ENCODE assay signal across 7 mouse cellular contexts in genomic region chr11:113749749-113750351, GRCm38 (mm10). TPM values are rescaled to one million over a fixed set of nuclear protein-coding genes. Genes with fewer than 3 reads are reported as not detected.
DNase-seq lines count a peak whose midpoint lies in the region; ATAC-seq and TF ChIP-seq lines count a peak whose summit lies in the region.

No protein-coding gene starts in this region.

- peak; percentile 88 for TF ChIP-seq EP300 in liver, postnatal 0 days (IDR thresholded peaks at IDR 0.05; ENCODE audit: low read depth)

- ATAC-seq in hindbrain, embryonic 14.5 days (ENCODE audit: low FRiP score), result peak; percentile 44; the same call in 1 of the 2 replicates
- peak; percentile 58 for ATAC-seq in liver, postnatal 0 days
- peak; percentile 59; the same call in 1 of the 2 replicates for ATAC-seq in stomach, embryonic 14.5 days (ENCODE audit: insufficient number of reproducible peaks, insufficient read depth, low FRiP score, low read depth)

- no peak for TF ChIP-seq CTCF in testis, adult 2 months (IDR thresholded peaks at IDR 0.05; ENCODE audit: control insufficient read depth, insufficient read depth, insufficient replicate concordance, low read depth, low read length)
- no peak for TF ChIP-seq CTCF in liver, postnatal 0 days (IDR thresholded peaks at IDR 0.05; ENCODE audit: low read depth)

- no peak for TF ChIP-seq POLR2A in testis, adult 2 months (IDR thresholded peaks at IDR 0.05; ENCODE audit: control insufficient read depth, low read depth, low read length)

- no peaks in the 10 kb centered on the region for H3K27me3 ChIP-seq in testis, adult 2 months (ENCODE audit: control insufficient read depth, insufficient read depth, low read length)
- H3K27me3 ChIP-seq in hindbrain, embryonic 14.5 days (ENCODE audit: control insufficient read depth, insufficient read depth, low read length), result no peaks in the 10 kb centered on the region
- no peaks in the 10 kb centered on the region for H3K27me3 ChIP-seq in liver, postnatal 0 days (ENCODE audit: insufficient read depth, low read length)
- H3K27me3 ChIP-seq in stomach, embryonic 14.5 days (ENCODE audit: control insufficient read depth, insufficient read depth, low read length), result no peaks in the 10 kb centered on the region

- 4% methylated on average over 9 of the region's 9 CpGs for WGBS in hindbrain, embryonic 14.5 days
- 8% methylated on average over 9 of the region's 9 CpGs for WGBS in liver, postnatal 0 days (ENCODE audit: insufficient replicate concordance)
- under 1% methylated on average over 9 of the region's 9 CpGs for WGBS in stomach, embryonic 14.5 days

- peaks cover 33% of the 10 kb centered on the region for H3K4me1 ChIP-seq in testis, adult 2 months (ENCODE audit: control insufficient read depth, insufficient read depth, low read length)
- H3K4me1 ChIP-seq in hindbrain, embryonic 14.5 days (replicated peaks; ENCODE audit: control insufficient read depth, insufficient read depth, low read length), result peaks cover 38% of the 10 kb centered on the region
- H3K4me1 ChIP-seq in liver, postnatal 0 days (ENCODE audit: insufficient read depth), result peaks cover 44% of the 10 kb centered on the region
- peaks cover 34% of the 10 kb centered on the region for H3K4me1 ChIP-seq in stomach, embryonic 14.5 days (ENCODE audit: control insufficient read depth, insufficient read depth, low read length)

- no peaks in the 10 kb centered on the region for H3K36me3 ChIP-seq in testis, adult 2 months (ENCODE audit: control insufficient read depth, insufficient read depth, low read length)
- H3K36me3 ChIP-seq in hindbrain, embryonic 14.5 days (replicated peaks; ENCODE audit: control insufficient read depth, insufficient read depth), result no peaks in the 10 kb centered on the region
- peaks cover 4% of the 10 kb centered on the region; the same call in 1 of the 2 replicates for H3K36me3 ChIP-seq in liver, postnatal 0 days (replicated peaks; ENCODE audit: insufficient read depth, low read length)
- H3K36me3 ChIP-seq in stomach, embryonic 14.5 days (ENCODE audit: control insufficient read depth, insufficient read depth, low read length), result peaks cover 6% of the 10 kb centered on the region; the same call in 1 of the 2 replicates

- no peaks in the 10 kb centered on the region for H3K9me3 ChIP-seq in hindbrain, embryonic 14.5 days (ENCODE audit: control insufficient read depth, low read length)
- no peaks in the 10 kb centered on the region for H3K9me3 ChIP-seq in liver, postnatal 0 days (ENCODE audit: low read length)
- H3K9me3 ChIP-seq in stomach, embryonic 14.5 days (ENCODE audit: control insufficient read depth, low read depth, low read length), result no peaks in the 10 kb centered on the region

- H3K9ac ChIP-seq in hindbrain, embryonic 14.5 days, result peak overlapping the region; percentile 93
- H3K9ac ChIP-seq in liver, postnatal 0 days (replicated peaks), result peak overlapping the region; percentile 81
- H3K9ac ChIP-seq in stomach, embryonic 14.5 days (replicated peaks; ENCODE audit: low read depth, low read length), result peak overlapping the region; percentile 94

- DNase-seq in testis, postnatal 10 days (ENCODE audit: low spot score), result no peak
- peak; percentile 53 for DNase-seq in embryo, embryonic 10 days (ENCODE audit: low spot score)
- DNase-seq in hindbrain, embryonic 14.5 days (ENCODE audit: low spot score), result peak; percentile 38
- peak; percentile 66 for DNase-seq in liver, postnatal 0 days
- no peak for DNase-seq in layer of hippocampus, postnatal 36 days

- H3K4me2 ChIP-seq in hindbrain, embryonic 14.5 days (replicated peaks), result peak overlapping the region; percentile 77
- H3K4me2 ChIP-seq in liver, postnatal 0 days (ENCODE audit: low read depth, low read length), result peak overlapping the region; percentile 97
- H3K4me2 ChIP-seq in stomach, embryonic 14.5 days (replicated peaks; ENCODE audit: low read depth, low read length), result peak overlapping the region; percentile 76

- H3K4me3 ChIP-seq in testis, adult 2 months (ENCODE audit: control insufficient read depth, low read depth, low read length), result peak overlapping the region; percentile 94
- peak overlapping the region; percentile 90 for H3K4me3 ChIP-seq in hindbrain, embryonic 14.5 days (replicated peaks; ENCODE audit: low read length)
- peak overlapping the region; percentile 72 for H3K4me3 ChIP-seq in liver, postnatal 0 days (ENCODE audit: low read depth, low read length)
- H3K4me3 ChIP-seq in stomach, embryonic 14.5 days (ENCODE audit: low read depth, low read length), result peak overlapping the region; percentile 96

- H3K27ac ChIP-seq in testis, adult 2 months (ENCODE audit: control insufficient read depth, insufficient read depth, low read depth, low read length), result peak overlapping the region; percentile 99
- peak overlapping the region; percentile 94 for H3K27ac ChIP-seq in hindbrain, embryonic 14.5 days
- peak overlapping the region; percentile 98 for H3K27ac ChIP-seq in liver, postnatal 0 days (ENCODE audit: low read depth)
- H3K27ac ChIP-seq in stomach, embryonic 14.5 days (ENCODE audit: low read length), result peak overlapping the region; percentile 90

RNA-seq across cellular contexts. Expression of gene Cdc42ep4, which starts 1.8 kb away (rescaled TPM):
- 27.4 and 29.4 TPM in 2 replicates for polyA plus RNA-seq in testis, adult 2 months (2012; rRNA removed)
- 42.0 and 43.8 TPM in 2 replicates for polyA plus RNA-seq in hindbrain, embryonic 14.5 days (2014; fragmentation: Nextera tagmentation; extraction: Ambion mirVana)
- polyA plus RNA-seq in liver, postnatal 0 days (2015; fragmentation: Nextera tagmentation; extraction: Ambion mirVana), result 12.4 and 13.7 TPM in 2 replicates
- polyA plus RNA-seq in stomach, embryonic 14.5 days (2014; fragmentation: Nextera tagmentation; extraction: Ambion mirVana), result 51.5 and 51.6 TPM in 2 replicates
- total RNA-seq in layer of hippocampus, postnatal 36 days (2021), result 10 to 100 TPM; 34.5 to 38.0 TPM

RNA-seq across cellular contexts. Expression of gene Cpsf4l, which starts 40.0 kb away (rescaled TPM):
- polyA plus RNA-seq in testis, adult 2 months (2012; rRNA removed), result 74.1 and 80.7 TPM in 2 replicates
- 0.27 and 0.54 TPM in 2 replicates for polyA plus RNA-seq in hindbrain, embryonic 14.5 days (2014; fragmentation: Nextera tagmentation; extraction: Ambion mirVana)
- 0.38 and 0.46 TPM in 2 replicates for polyA plus RNA-seq in liver, postnatal 0 days (2015; fragmentation: Nextera tagmentation; extraction: Ambion mirVana)
- 0.49 and 0.52 TPM in 2 replicates for polyA plus RNA-seq in stomach, embryonic 14.5 days (2014; fragmentation: Nextera tagmentation; extraction: Ambion mirVana)
- total RNA-seq in layer of hippocampus, postnatal 36 days (2021), result not detected

Comparison
In these comparisons a context has a peak if more than half of its experiments do, and no peak if none do; other contexts are left out.
1. DNase-seq: peak in embryo, embryonic 10 days (single experiment), hindbrain, embryonic 14.5 days (single experiment) and liver, postnatal 0 days (single experiment); none in testis, postnatal 10 days (single experiment) and layer of hippocampus, postnatal 36 days (0 of 2).
2. RNA of gene Cpsf4l, which starts 40.0 kb away (polyA plus RNA-seq): 74.1 to 80.7 TPM in testis, adult 2 months; 0.27 to 0.54 TPM in hindbrain, embryonic 14.5 days, 0.49 to 0.52 TPM in stomach, embryonic 14.5 days and 0.38 to 0.46 TPM in liver, postnatal 0 days; every median in the first group is over 10 times any median in the second.
3. Peak in every context shown above with its lines, with median percentiles within 50 percentile points of each other: H3K27ac ChIP-seq, H3K4me3 ChIP-seq, ATAC-seq, H3K4me2 ChIP-seq and H3K9ac ChIP-seq.